Mouse (Mus musculus) liver, embryonic 14.5 days (tissue): Measurements from ENCODE around the gene Slc51b.

ENCODE experiments used
- CTCF ChIP-seq: IDR thresholded peaks from 2 replicates; pipeline ENCODE4 v1.5.1; 2016; ENCODE audit warnings: antibody characterized with exemption, low read depth, control low read depth
- EP300 ChIP-seq: IDR thresholded peaks from 2 replicates; pipeline ENCODE4 v1.6.1; 2016; ENCODE audit warnings: antibody characterized with exemption, low read depth

GRCm38 (mm10) chr9:65407327-65407726 lies 15.4 kb downstream of the Slc51b start:
- no peak for TF ChIP-seq CTCF
- TF ChIP-seq EP300, result no peak
